Mouse (Mus musculus): ENCODE measurements at regions not wholly inside any gene's neighbourhood (a gene's known extent, or its start where the extent isn't known, plus 50 kb on each side); places are given as distances from the start of the nearest gene placed in this dataset.

- DNase-seq, result no peak
Observed at GRCm38 (mm10) chr3:143138952-143139351, 257.1 kb upstream of the Pkn2 start.

GRCm38 (mm10) chr3:143134528-143134927 lies 252.7 kb upstream of the Pkn2 start:
- DNase-seq, result no peak

GRCm38 (mm10) chr3:143107733-143108291 lies 226.0 kb upstream of the Pkn2 start:
- no peak for DNase-seq

- no peak for DNase-seq
Observed at GRCm38 (mm10) chr3:143104734-143105133, 222.9 kb upstream of the Pkn2 start.

GRCm38 (mm10) chr3:143103333-143103732 lies 221.5 kb upstream of the Pkn2 start:
- peak in 1 of 2 experiments; percentile 4 for DNase-seq

- peak in 1 of 2 experiments; percentile 6 for DNase-seq
Observed at GRCm38 (mm10) chr3:143100810-143101645, 219.2 kb upstream of the Pkn2 start.

GRCm38 (mm10) chr3:143100203-143100602 lies 218.4 kb upstream of the Pkn2 start:
- DNase-seq, result no peak

- no peak for DNase-seq
Observed at GRCm38 (mm10) chr3:143092206-143092605, 210.4 kb upstream of the Pkn2 start.

GRCm38 (mm10) chr3:143090886-143091285 lies 209.1 kb upstream of the Pkn2 start:
- no peak for DNase-seq

- no peak for DNase-seq
Observed at GRCm38 (mm10) chr3:143090316-143090715, 208.5 kb upstream of the Pkn2 start.

- no peak for DNase-seq
Observed at GRCm38 (mm10) chr3:143087786-143088185, 206.0 kb upstream of the Pkn2 start.

GRCm38 (mm10) chr3:143078310-143078709 lies 196.5 kb upstream of the Pkn2 start:
- DNase-seq, result no peak

- DNase-seq, result no peak
Observed at GRCm38 (mm10) chr3:143071839-143072373, 190.1 kb upstream of the Pkn2 start.

- DNase-seq, result no peak
Observed at GRCm38 (mm10) chr3:143054858-143055257, 173.1 kb upstream of the Pkn2 start.

GRCm38 (mm10) chr3:143053286-143053993 lies 171.6 kb upstream of the Pkn2 start:
- no peak for DNase-seq

GRCm38 (mm10) chr3:143040666-143041065 lies 158.9 kb upstream of the Pkn2 start:
- no peak for DNase-seq

GRCm38 (mm10) chr3:143036108-143036507 lies 154.3 kb upstream of the Pkn2 start:
- DNase-seq, result no peak

GRCm38 (mm10) chr3:143034588-143034987 lies 152.8 kb upstream of the Pkn2 start:
- no peak for DNase-seq

GRCm38 (mm10) chr3:143022486-143022885 lies 140.7 kb upstream of the Pkn2 start:
- DNase-seq, result no peak

GRCm38 (mm10) chr3:143021159-143021871 lies 139.5 kb upstream of the Pkn2 start:
- DNase-seq, result no peak

GRCm38 (mm10) chr3:143017480-143017879 lies 135.7 kb upstream of the Pkn2 start:
- DNase-seq, result no peak

- DNase-seq, result no peak
Observed at GRCm38 (mm10) chr3:143016758-143017157, 135.0 kb upstream of the Pkn2 start.

GRCm38 (mm10) chr3:143014421-143014820 lies 132.6 kb upstream of the Pkn2 start:
- DNase-seq, result no peak

Measured in cerebellum, adult 18-20 months (tissue).